Comparison of ENCODE assay signal across 8 mouse cellular contexts in the genomic region with DNA sequence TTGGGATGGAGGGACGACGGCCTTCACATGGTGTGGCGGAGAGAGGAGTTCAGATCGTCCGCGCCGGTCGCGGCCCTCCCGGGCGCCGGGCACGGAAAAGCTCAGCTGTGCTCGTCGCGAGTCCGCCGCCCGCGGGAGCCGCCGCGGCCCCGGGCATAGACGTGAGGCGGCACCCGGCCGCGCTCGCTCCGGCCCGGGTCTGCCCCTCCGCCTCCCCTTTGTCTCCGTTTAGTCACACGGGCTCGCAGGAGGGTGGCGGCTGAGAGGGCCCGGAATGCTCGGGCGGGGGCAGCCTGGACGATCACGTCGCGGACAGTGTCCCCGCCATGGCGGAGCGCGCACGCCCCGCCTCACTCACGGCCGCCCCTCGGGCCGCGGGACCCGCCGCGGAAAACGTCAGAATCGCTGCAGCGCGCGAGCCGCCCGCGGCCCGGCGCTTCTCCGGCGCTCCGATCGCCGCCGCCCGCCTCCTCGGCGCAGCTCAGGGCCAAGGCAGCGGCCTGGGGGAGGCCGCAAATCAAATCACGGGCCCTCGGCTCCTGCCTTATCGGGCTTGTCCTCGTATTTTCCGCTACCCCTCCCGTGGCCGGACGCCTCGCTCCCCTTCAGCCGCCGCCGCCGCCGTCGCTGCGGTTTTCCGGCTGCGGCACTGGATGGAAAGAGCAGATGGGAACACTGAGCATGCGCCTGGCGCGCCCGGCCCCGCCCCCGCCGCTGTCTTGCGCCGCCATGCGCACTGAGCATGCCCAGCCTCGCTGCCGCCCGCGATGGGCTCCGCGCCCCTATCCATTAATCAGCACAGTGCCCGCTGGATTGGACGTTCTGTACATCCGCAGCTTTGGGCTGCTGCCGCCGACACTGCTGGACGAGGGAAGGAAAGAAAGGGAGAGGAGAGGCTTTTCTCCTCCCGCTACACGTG. TPM values are rescaled to one million over a fixed set of nuclear protein-coding genes. Genes with fewer than 3 reads are reported as not detected.
DNase-seq lines count a peak whose midpoint lies in the region; ATAC-seq lines count a peak whose summit lies in the region.

Camsap2 (minus strand) TSS at position 651 of the 919 bp plus-strand sequence.

- H3K27ac ChIP-seq in intestine, embryonic 16.5 days (ENCODE audit: low read length), result peak within 1 kb of the TSS; percentile 94
- peak within 1 kb of the TSS; percentile 98 for H3K27ac ChIP-seq in midbrain, embryonic 10.5 days (replicated peaks)

- peaks cover 6% of the 10 kb centered on the region; the same call in 1 of the 2 replicates for H3K27me3 ChIP-seq in intestine, embryonic 16.5 days (replicated peaks; ENCODE audit: control insufficient read depth, insufficient read depth, low read length)
- peaks cover 26% of the 10 kb centered on the region for H3K27me3 ChIP-seq in midbrain, embryonic 10.5 days (ENCODE audit: low read depth, poor library complexity, severe bottlenecking)

- peak within 1 kb of the TSS; percentile 90 for H3K9ac ChIP-seq in intestine, embryonic 16.5 days (ENCODE audit: low read depth, low read length)

- under 1% methylated on average over 117 of the region's 121 CpGs for whole genome bisulfite sequencing in intestine, embryonic 16.5 days
- under 1% methylated on average over 117 of the region's 121 CpGs for WGBS in midbrain, embryonic 10.5 days

- peak within 1 kb of the TSS; percentile 75 for H3K4me2 ChIP-seq in intestine, embryonic 16.5 days (ENCODE audit: low read depth, low read length)

- no peaks in the 10 kb centered on the region for H3K9me3 ChIP-seq in intestine, embryonic 16.5 days (ENCODE audit: control insufficient read depth, low read length)
- H3K9me3 ChIP-seq in midbrain, embryonic 10.5 days (replicated peaks), result no peaks in the 10 kb centered on the region

- ATAC-seq in intestine, embryonic 16.5 days, result peak; percentile 97

- H3K4me1 ChIP-seq in intestine, embryonic 16.5 days (ENCODE audit: control insufficient read depth, insufficient read depth, low read length), result peaks cover 16% of the 10 kb centered on the region
- peaks cover 50% of the 10 kb centered on the region for H3K4me1 ChIP-seq in midbrain, embryonic 10.5 days

- no peaks in the 10 kb centered on the region for H3K36me3 ChIP-seq in intestine, embryonic 16.5 days (ENCODE audit: control insufficient read depth, insufficient read depth, low read length)
- H3K36me3 ChIP-seq in midbrain, embryonic 10.5 days, result peaks cover 7% of the 10 kb centered on the region

- DNase-seq in adrenal gland, adult 8-10 months, result peak; percentile 92
- DNase-seq in embryo, embryonic 11.5 days (ENCODE audit: low read depth, low spot score), result peak; percentile 87
- DNase-seq in gastrocnemius, postnatal 36 days, result peak; percentile 89 to 92
- peak; percentile 96 for DNase-seq in left cerebral cortex, postnatal 36 days (ENCODE audit: low spot score in 2 of 2)
- DNase-seq in midbrain, embryonic 10.5 days (ENCODE audit: low spot score), result peak; percentile 94
- peak; percentile 91 to 94 for DNase-seq in right cerebral cortex, postnatal 36 days (ENCODE audit: low spot score in 2 of 2)
- DNase-seq in urinary bladder, postnatal 4 days (ENCODE audit: low spot score in 2 of 2), result peak; percentile 92 to 93

- H3K4me3 ChIP-seq in intestine, embryonic 16.5 days (ENCODE audit: low read length), result peak within 1 kb of the TSS; percentile 90
- peak within 1 kb of the TSS; percentile 74 for H3K4me3 ChIP-seq in midbrain, embryonic 10.5 days

- intact Hi-C loops in gastrocnemius, postnatal 36 days (cut with DNase I), result loop anchor here (5.0 kb wide), 1 partner anchor 72 kb away; the partner anchor contains the start of gene Ddx59
- intact Hi-C loops in left cerebral cortex, postnatal 36 days (cut with DNase I), result loop anchor here (1.0 to 5.0 kb wide), 2 partner anchors 57 to 70 kb away; partner anchors contain the start of gene Ddx59

RNA-seq across cellular contexts. Expression of gene Camsap2, which starts in this region (rescaled TPM):
- total RNA-seq in adrenal gland, adult 8-10 months (2022), result 10 to 100 TPM; 31.6 to 46.8 (median 39.7) TPM
- 10 to 100 TPM in 1 of 2 experiments, 1 to 10 TPM in 1; 9.1 to 10.6 TPM for total RNA-seq in gastrocnemius, postnatal 36 days (2021)
- polyA plus RNA-seq in intestine, embryonic 16.5 days (2015; fragmentation: Nextera tagmentation; extraction: Ambion mirVana), result 3.7 and 3.9 TPM in 2 replicates
- total RNA-seq in left cerebral cortex, postnatal 36 days (2021), result 100 to 1,000 TPM; 129 to 138 TPM
- polyA plus RNA-seq in midbrain, embryonic 10.5 days (2016; fragmentation: Nextera tagmentation; extraction: Ambion mirVana), result 11.1 and 14.4 TPM in 2 replicates

Comparison
In these comparisons a context has a peak if more than half of its experiments do, and no peak if none do; other contexts are left out.
1. Peak in every context shown above with its lines: DNase-seq, ATAC-seq, H3K4me3 ChIP-seq and H3K27ac ChIP-seq.